Mouse (Mus musculus): ENCODE measurements around the gene Mtor.
A peak's percentile ranks its signal among the peaks of the same experiment; 100 is the strongest.

Gene Mtor

GRCm38 (mm10) chr4:148490502-148490901 lies 42.1 kb downstream of the Mtor start:
- DNase-seq, result peak in 1 of 2 experiments; percentile 59

- peak; percentile 51 to 55 for DNase-seq
Measured at GRCm38 (mm10) chr4:148491448-148491847, 43.0 kb downstream of the Mtor start.

GRCm38 (mm10) chr4:148495160-148495559 lies 46.7 kb downstream of the Mtor start:
- no peak for DNase-seq

- no peak for DNase-seq
Measured at GRCm38 (mm10) chr4:148495874-148496689, 47.7 kb downstream of the Mtor start.

GRCm38 (mm10) chr4:148500410-148500867 lies 52.0 kb downstream of the Mtor start, which contains the start of gene Angptl7:
TSS of gene Angptl7 (minus strand) at chr4:148500460.
- DNase-seq, result peak; percentile 50 to 61

GRCm38 (mm10) chr4:148504497-148504959 lies 56.1 kb downstream of the Mtor start:
- no peak for DNase-seq

GRCm38 (mm10) chr4:148507585-148507984 lies 59.2 kb downstream of the Mtor start:
- no peak for DNase-seq

GRCm38 (mm10) chr4:148508084-148508849 lies 59.9 kb downstream of the Mtor start:
- no peak for DNase-seq

- DNase-seq, result no peak
Measured at GRCm38 (mm10) chr4:148509450-148510084, 61.2 kb downstream of the Mtor start.

GRCm38 (mm10) chr4:148510691-148511090 lies 62.3 kb downstream of the Mtor start:
- DNase-seq, result no peak

- no peak for DNase-seq
Measured at GRCm38 (mm10) chr4:148511334-148511733, 62.9 kb downstream of the Mtor start.

GRCm38 (mm10) chr4:148513021-148513559 lies 64.7 kb downstream of the Mtor start:
- peak; percentile 59 to 82 for DNase-seq

- peak; percentile 81 for DNase-seq
Measured at GRCm38 (mm10) chr4:148515313-148515712, 66.9 kb downstream of the Mtor start.

- DNase-seq, result peak in 1 of 2 experiments; percentile 54
Measured at GRCm38 (mm10) chr4:148517809-148518208, 69.4 kb downstream of the Mtor start.

GRCm38 (mm10) chr4:148518235-148518795 lies 69.9 kb downstream of the Mtor start:
- no peak for DNase-seq

GRCm38 (mm10) chr4:148523538-148523937 lies 75.1 kb downstream of the Mtor start:
- no peak for DNase-seq

GRCm38 (mm10) chr4:148527158-148527910 lies 78.9 kb downstream of the Mtor start:
- no peak for DNase-seq

- no peak for DNase-seq
Measured at GRCm38 (mm10) chr4:148530351-148530750, 81.9 kb downstream of the Mtor start.

GRCm38 (mm10) chr4:148530778-148531177 lies 82.4 kb downstream of the Mtor start:
- no peak for DNase-seq

GRCm38 (mm10) chr4:148531341-148531740 lies 82.9 kb downstream of the Mtor start:
- no peak for DNase-seq

- no peak for DNase-seq
Measured at GRCm38 (mm10) chr4:148532516-148532915, 84.1 kb downstream of the Mtor start.
